Mouse (Mus musculus) kidney, postnatal 4 days (tissue): ENCODE measurements around the gene Emg1.
"Not testable (repeated sequence)": the region's sequence is repeated elsewhere in the genome, so short reads cannot be mapped to it uniquely, and the experiment has no call there.

Experiments used
- DNase-seq, 2 experiments: peaks; one replicate each; pipeline ENCODE4 v3.0.0; 2021; ENCODE audit warnings: mixed read lengths in 2 of 2

The Emg1 gene

GRCm38 (mm10) chr6:124706061-124706627, 5.8 kb downstream of the Emg1 start:
- no peak for DNase-seq

- no peak for DNase-seq
Measured at GRCm38 (mm10) chr6:124704417-124704816, 7.6 kb downstream of the Emg1 start.

- no peak for DNase-seq
Measured at GRCm38 (mm10) chr6:124703789-124704188, 8.2 kb downstream of the Emg1 start.

- DNase-seq, result peak; percentile 84 to 86
Measured at GRCm38 (mm10) chr6:124702784-124703103, 9.2 kb downstream of the Emg1 start.

- no peak for DNase-seq
Measured at GRCm38 (mm10) chr6:124702102-124702783, 9.7 kb downstream of the Emg1 start.

GRCm38 (mm10) chr6:124701338-124701737, 10.6 kb downstream of the Emg1 start:
- DNase-seq, result peak; percentile 35 to 55

GRCm38 (mm10) chr6:124699962-124700610, 11.9 kb downstream of the Emg1 start:
- DNase-seq, result peak; percentile 31 to 48

- no peak for DNase-seq
Measured at GRCm38 (mm10) chr6:124699366-124699765, 12.6 kb downstream of the Emg1 start.

GRCm38 (mm10) chr6:124698751-124699150, 13.2 kb downstream of the Emg1 start:
- DNase-seq, result no peak

GRCm38 (mm10) chr6:124696441-124697150, 15.4 kb downstream of the Emg1 start:
- no peak for DNase-seq

GRCm38 (mm10) chr6:124694166-124694955, 17.6 kb downstream of the Emg1 start:
- DNase-seq, result peak; percentile 82 to 90

GRCm38 (mm10) chr6:124693243-124693981, 18.6 kb downstream of the Emg1 start:
- peak; percentile 35 to 49 for DNase-seq

GRCm38 (mm10) chr6:124690517-124690916, 21.5 kb downstream of the Emg1 start:
- no peak for DNase-seq

GRCm38 (mm10) chr6:124689011-124689410, 23.0 kb downstream of the Emg1 start:
- no peak for DNase-seq

- DNase-seq, result no peak
Measured at GRCm38 (mm10) chr6:124688151-124688758, 23.7 kb downstream of the Emg1 start.

GRCm38 (mm10) chr6:124686644-124687043, 25.3 kb downstream of the Emg1 start:
- not testable (repeated sequence) for DNase-seq

- no peak for DNase-seq
Measured at GRCm38 (mm10) chr6:124685606-124686386, 26.2 kb downstream of the Emg1 start.

GRCm38 (mm10) chr6:124683591-124684417, 28.2 kb downstream of the Emg1 start:
- peak; percentile 56 to 75 for DNase-seq

- DNase-seq, result not testable (repeated sequence)
Measured at GRCm38 (mm10) chr6:124682291-124682690, 29.7 kb downstream of the Emg1 start.

- no peak for DNase-seq
Measured at GRCm38 (mm10) chr6:124679486-124679885, 32.5 kb downstream of the Emg1 start.
